Mouse (Mus musculus): ENCODE data around the gene Apbb1. TPM values are rescaled to one million over a fixed set of nuclear protein-coding genes. Genes with fewer than 3 reads are reported as not detected.

Apbb1 gene
- polyA plus RNA-seq, 1 experiment from 2014 or later, result 94.6 TPM

DNA sequence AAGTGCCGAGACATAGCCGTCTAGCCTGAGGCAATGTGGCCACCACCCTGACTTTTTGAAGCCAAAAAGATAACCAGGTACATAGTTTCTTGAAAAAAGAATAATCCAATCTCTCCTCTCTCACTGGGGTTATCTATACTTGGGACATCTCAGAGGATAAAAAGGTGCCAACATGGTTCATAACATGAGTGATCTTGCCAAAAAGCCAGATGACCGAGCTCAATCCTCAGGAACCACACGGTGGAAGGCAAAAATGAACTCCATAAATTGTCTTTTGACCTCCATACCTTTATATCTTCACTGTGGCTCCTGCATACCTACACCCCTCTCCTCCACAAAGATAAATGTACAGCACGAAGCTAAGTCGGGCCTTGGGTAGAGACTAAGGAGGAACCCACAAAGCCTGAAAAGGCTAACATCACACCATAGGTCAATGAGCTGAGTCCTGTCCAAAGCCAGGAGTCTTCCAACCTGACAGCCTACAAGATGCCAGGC, 4.0 kb downstream of the Apbb1 start:
- WGBS, result 92% methylated on average over 6 of the region's 6 CpGs
- H3K4me1 ChIP-seq (replicated peaks; ENCODE audit: control insufficient read depth, insufficient read depth, low read length), result no peaks in the 10 kb centered on the region
- no peak overlapping the region for H3K9ac ChIP-seq (ENCODE audit: low read depth, low read length)
- ATAC-seq (ENCODE audit: low FRiP score), result no peak
- no peaks in the 10 kb centered on the region for H3K27me3 ChIP-seq (ENCODE audit: control insufficient read depth, insufficient read depth, low read length)
- no peak overlapping the region for H3K27ac ChIP-seq (ENCODE audit: low read depth, low read length)
- H3K36me3 ChIP-seq (ENCODE audit: control insufficient read depth, insufficient read depth, low read length), result 0 out of 2 replicates have a peak, but pooled peaks cover 7% of the 10 kb centered on the region
- H3K4me3 ChIP-seq (ENCODE audit: low read depth, low read length), result no peak overlapping the region
- H3K9me3 ChIP-seq (ENCODE audit: control insufficient read depth, low read length), result no peaks in the 10 kb centered on the region
- H3K4me2 ChIP-seq (replicated peaks; ENCODE audit: low read depth, low read length), result no peak overlapping the region
- no peak for DNase-seq (ENCODE audit: low spot score)

DNA sequence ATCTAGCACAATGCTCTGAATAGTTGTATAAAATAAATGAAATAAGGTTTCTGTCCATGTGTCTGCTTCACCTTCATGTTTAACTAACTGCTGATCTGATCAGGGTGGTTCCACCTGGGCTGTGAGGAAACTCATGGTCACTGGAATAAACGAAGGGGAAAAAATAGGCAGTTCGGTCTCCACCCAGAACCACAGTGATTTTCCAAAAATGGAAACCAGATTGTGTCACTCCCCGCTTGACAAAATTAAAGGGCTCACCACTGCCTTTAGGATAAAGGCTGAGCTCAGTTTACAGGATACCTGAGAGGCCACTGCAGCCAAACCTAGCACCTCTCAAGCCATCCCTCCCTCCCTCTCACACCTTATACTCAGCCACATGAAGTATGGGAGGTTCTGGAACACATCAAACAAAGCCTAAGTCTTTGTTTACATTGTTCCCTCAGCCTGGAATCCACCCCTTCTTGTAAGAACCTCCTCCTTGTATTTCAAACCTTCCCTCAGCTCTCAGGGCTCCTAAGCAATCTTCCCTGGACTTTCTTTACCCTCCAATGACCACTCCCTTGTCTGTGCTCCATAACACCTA, 5.2 kb downstream of the Apbb1 start:
- WGBS, result 80% methylated on average over 3 of the region's 3 CpGs
- Histone ChIP-seq H3K4me2 (replicated peaks; ENCODE audit: low read depth, low read length) (no peak overlapping the region), H3K27me3 (ENCODE audit: control insufficient read depth, insufficient read depth, low read length) (no peaks in the 10 kb centered on the region), H3K27ac (ENCODE audit: low read depth, low read length) (no peak overlapping the region), H3K4me3 (ENCODE audit: low read depth, low read length) (no peak overlapping the region), H3K36me3 (ENCODE audit: control insufficient read depth, insufficient read depth, low read length) (0 out of 2 replicates have a peak, but pooled peaks cover 8% of the 10 kb centered on the region), H3K9me3 (ENCODE audit: control insufficient read depth, low read length) (no peaks in the 10 kb centered on the region), H3K9ac (ENCODE audit: low read depth, low read length) (no peak overlapping the region), H3K4me1 (replicated peaks; ENCODE audit: control insufficient read depth, insufficient read depth, low read length) (no peaks in the 10 kb centered on the region)
- DNase-seq (ENCODE audit: low spot score), result no peak
- no peak for ATAC-seq (ENCODE audit: low FRiP score)

DNA sequence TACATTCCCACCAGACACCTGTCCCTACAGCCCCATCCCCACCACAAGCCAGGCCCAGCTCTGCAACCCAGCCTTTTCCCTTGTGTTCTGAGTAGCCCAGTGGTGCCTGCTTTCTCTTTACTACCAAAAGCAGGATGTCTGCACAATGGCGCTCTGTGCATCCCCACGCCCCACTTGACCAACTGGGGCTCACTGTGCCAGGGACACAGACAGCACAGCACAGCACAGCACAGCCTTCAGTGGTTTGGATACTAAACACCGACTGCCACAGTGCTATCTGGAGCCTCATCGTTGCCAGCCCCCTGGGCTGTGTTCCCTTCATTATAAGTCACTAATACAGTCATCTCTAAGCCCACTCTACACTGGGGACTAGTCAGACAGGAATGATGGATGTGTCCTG, 6.9 kb downstream of the Apbb1 start:
- no peaks in the 10 kb centered on the region for H3K9me3 ChIP-seq (ENCODE audit: control insufficient read depth, low read length)
- H3K27me3 ChIP-seq (ENCODE audit: control insufficient read depth, insufficient read depth, low read length), result no peaks in the 10 kb centered on the region
- H3K4me3 ChIP-seq (ENCODE audit: low read depth, low read length), result no peak overlapping the region
- DNase-seq (ENCODE audit: low spot score) (no peak), ATAC-seq (ENCODE audit: low FRiP score) (no peak)
- no peak overlapping the region for H3K9ac ChIP-seq (ENCODE audit: low read depth, low read length)
- 0 out of 2 replicates have a peak, but pooled peaks cover 8% of the 10 kb centered on the region for H3K36me3 ChIP-seq (ENCODE audit: control insufficient read depth, insufficient read depth, low read length)
- no peak overlapping the region for H3K4me2 ChIP-seq (replicated peaks; ENCODE audit: low read depth, low read length)
- WGBS, result 87% methylated on average over 4 of the region's 4 CpGs
- peaks cover 3% of the 10 kb centered on the region for H3K4me1 ChIP-seq (replicated peaks; ENCODE audit: control insufficient read depth, insufficient read depth, low read length)
- no peak overlapping the region for H3K27ac ChIP-seq (ENCODE audit: low read depth, low read length)

GRCm38 (mm10) chr7:105572949-105573348, 8.5 kb downstream of the Apbb1 start:
- Histone ChIP-seq H3K9ac (ENCODE audit: low read depth, low read length) (no peak overlapping the region), H3K4me1 (replicated peaks; ENCODE audit: control insufficient read depth, insufficient read depth, low read length) (peaks cover 13% of the 10 kb centered on the region), H3K9me3 (ENCODE audit: control insufficient read depth, low read length) (no peaks in the 10 kb centered on the region), H3K27ac (ENCODE audit: low read depth, low read length) (no peak overlapping the region), H3K27me3 (ENCODE audit: control insufficient read depth, insufficient read depth, low read length) (no peaks in the 10 kb centered on the region), H3K4me3 (ENCODE audit: low read depth, low read length) (no peak overlapping the region), H3K4me2 (replicated peaks; ENCODE audit: low read depth, low read length) (no peak overlapping the region), H3K36me3 (ENCODE audit: control insufficient read depth, insufficient read depth, low read length) (0 out of 2 replicates have a peak, but pooled peaks cover 8% of the 10 kb centered on the region)
- ATAC-seq (ENCODE audit: low FRiP score) (no peak), DNase-seq (ENCODE audit: low spot score) (no peak)
- 95% methylated on average over 8 of the region's 8 CpGs for WGBS

DNA sequence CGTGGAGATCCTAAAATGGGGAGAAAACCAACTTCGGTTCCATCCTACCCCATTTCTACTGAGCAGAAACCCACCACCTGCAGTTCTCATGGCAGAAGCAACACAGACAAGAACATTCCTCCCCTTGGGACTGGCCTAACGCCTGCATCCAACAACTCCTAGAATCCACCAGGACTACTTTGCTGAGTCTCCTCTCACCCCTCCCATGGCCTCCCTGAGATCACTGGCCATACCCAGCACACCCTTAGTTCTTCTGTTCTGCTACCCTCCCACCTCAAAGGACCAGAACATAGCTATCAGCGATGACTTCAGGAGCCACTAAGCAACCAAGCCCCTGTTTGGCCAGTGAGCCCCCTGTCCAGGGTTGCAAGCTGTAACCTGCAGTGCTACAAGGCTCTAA, 10.7 kb downstream of the Apbb1 start:
- no peak for DNase-seq (ENCODE audit: low spot score)
- WGBS, result 84% methylated on average over 4 of the region's 4 CpGs
- H3K4me2 ChIP-seq (replicated peaks; ENCODE audit: low read depth, low read length), result no peak overlapping the region
- H3K27me3 ChIP-seq (ENCODE audit: control insufficient read depth, insufficient read depth, low read length), result no peaks in the 10 kb centered on the region
- ATAC-seq (ENCODE audit: low FRiP score), result no peak
- no peak overlapping the region for H3K27ac ChIP-seq (ENCODE audit: low read depth, low read length)
- no peak overlapping the region for H3K9ac ChIP-seq (ENCODE audit: low read depth, low read length)
- peaks cover 12% of the 10 kb centered on the region; the same call in 1 of the 2 replicates for H3K36me3 ChIP-seq (ENCODE audit: control insufficient read depth, insufficient read depth, low read length)
- no peak overlapping the region for H3K4me3 ChIP-seq (ENCODE audit: low read depth, low read length)
- no peaks in the 10 kb centered on the region for H3K9me3 ChIP-seq (ENCODE audit: control insufficient read depth, low read length)
- H3K4me1 ChIP-seq (replicated peaks; ENCODE audit: control insufficient read depth, insufficient read depth, low read length), result peaks cover 13% of the 10 kb centered on the region

GRCm38 (mm10) chr7:105569512-105570496, 11.6 kb downstream of the Apbb1 start:
- Histone ChIP-seq H3K36me3 (ENCODE audit: control insufficient read depth, insufficient read depth, low read length) (peaks cover 12% of the 10 kb centered on the region; the same call in 1 of the 2 replicates), H3K9me3 (ENCODE audit: control insufficient read depth, low read length) (no peaks in the 10 kb centered on the region), H3K4me3 (ENCODE audit: low read depth, low read length) (no peak overlapping the region), H3K27me3 (ENCODE audit: control insufficient read depth, insufficient read depth, low read length) (no peaks in the 10 kb centered on the region), H3K27ac (ENCODE audit: low read depth, low read length) (peak overlapping the region; percentile 76), H3K9ac (ENCODE audit: low read depth, low read length) (0 out of 2 replicates have a peak overlapping the region, but pooled peaks have one; percentile 37), H3K4me2 (replicated peaks; ENCODE audit: low read depth, low read length) (peak overlapping the region; percentile 37), H3K4me1 (replicated peaks; ENCODE audit: control insufficient read depth, insufficient read depth, low read length) (peaks cover 13% of the 10 kb centered on the region)
- DNase-seq (ENCODE audit: low spot score), result peak; percentile 30
- WGBS, result 31% methylated on average over 12 of the region's 12 CpGs
- ATAC-seq (ENCODE audit: low FRiP score), result peak; percentile 46

DNA sequence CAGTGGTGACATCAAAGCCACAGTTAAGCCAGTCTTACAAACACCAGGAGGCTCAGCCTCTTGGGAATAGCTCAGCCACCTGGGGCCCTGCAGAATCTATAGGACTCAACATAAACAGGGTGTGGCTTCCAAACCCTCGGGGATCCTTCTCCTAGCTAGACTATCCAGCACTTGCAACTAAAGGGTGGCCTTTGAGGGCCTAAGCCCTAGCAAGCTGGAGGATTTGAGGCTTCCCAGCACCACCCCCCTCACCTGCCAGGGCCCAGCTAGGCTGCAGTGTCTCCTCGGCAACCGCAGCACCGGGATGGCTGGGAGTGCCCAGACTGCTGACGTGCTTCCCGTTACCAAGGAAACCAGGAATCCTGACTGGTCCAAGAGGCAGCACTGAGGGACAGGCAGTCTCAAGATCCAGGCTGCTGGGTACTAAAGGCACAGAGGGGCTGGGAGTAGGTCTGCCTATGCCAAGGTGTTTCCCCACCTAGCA, 12.4 kb downstream of the Apbb1 start:
- peaks cover 13% of the 10 kb centered on the region for H3K4me1 ChIP-seq (replicated peaks; ENCODE audit: control insufficient read depth, insufficient read depth, low read length)
- no peaks in the 10 kb centered on the region for H3K9me3 ChIP-seq (ENCODE audit: control insufficient read depth, low read length)
- H3K27ac ChIP-seq (ENCODE audit: low read depth, low read length), result peak overlapping the region; percentile 76
- H3K4me2 ChIP-seq (replicated peaks; ENCODE audit: low read depth, low read length), result peak overlapping the region; percentile 37
- 6% methylated on average over 6 of the region's 6 CpGs for WGBS
- 0 out of 2 replicates have a peak overlapping the region, but pooled peaks have one; percentile 12 for H3K4me3 ChIP-seq (ENCODE audit: low read depth, low read length)
- ATAC-seq (ENCODE audit: low FRiP score) (peak; percentile 82), DNase-seq (ENCODE audit: low spot score) (peak; percentile 65)
- no peak overlapping the region for H3K9ac ChIP-seq (ENCODE audit: low read depth, low read length)
- no peaks in the 10 kb centered on the region for H3K27me3 ChIP-seq (ENCODE audit: control insufficient read depth, insufficient read depth, low read length)
- peaks cover 12% of the 10 kb centered on the region; the same call in 1 of the 2 replicates for H3K36me3 ChIP-seq (ENCODE audit: control insufficient read depth, insufficient read depth, low read length)

GRCm38 (mm10) chr7:105568583-105568982, 12.9 kb downstream of the Apbb1 start:
- Histone ChIP-seq H3K4me1 (replicated peaks; ENCODE audit: control insufficient read depth, insufficient read depth, low read length) (peaks cover 13% of the 10 kb centered on the region), H3K4me3 (ENCODE audit: low read depth, low read length) (0 out of 2 replicates have a peak overlapping the region, but pooled peaks have one; percentile 12), H3K36me3 (ENCODE audit: control insufficient read depth, insufficient read depth, low read length) (peaks cover 9% of the 10 kb centered on the region; the same call in 1 of the 2 replicates), H3K9me3 (ENCODE audit: control insufficient read depth, low read length) (no peaks in the 10 kb centered on the region), H3K4me2 (replicated peaks; ENCODE audit: low read depth, low read length) (peak overlapping the region; percentile 37), H3K27me3 (ENCODE audit: control insufficient read depth, insufficient read depth, low read length) (no peaks in the 10 kb centered on the region), H3K9ac (ENCODE audit: low read depth, low read length) (no peak overlapping the region), H3K27ac (ENCODE audit: low read depth, low read length) (peak overlapping the region; percentile 76)
- 16% methylated on average over 7 of the region's 7 CpGs for WGBS
- ATAC-seq (ENCODE audit: low FRiP score) (peak; percentile 62), DNase-seq (ENCODE audit: low spot score) (no peak)
